Mouse (Mus musculus): ENCODE measurements around the gene Gm49322. TPM values are rescaled to one million over a fixed set of nuclear protein-coding genes. Genes with fewer than 3 reads are reported as not detected.

The Gm49322 gene
- total RNA-seq, 2 experiments from 2014 or later, result 2.6 to 3.1 TPM

- DNase-seq, result peak; percentile 90 to 93
Observed at GRCm38 (mm10) chr10:80656130-80656862, 50.5 kb downstream of the Gm49322 start.

DNA sequence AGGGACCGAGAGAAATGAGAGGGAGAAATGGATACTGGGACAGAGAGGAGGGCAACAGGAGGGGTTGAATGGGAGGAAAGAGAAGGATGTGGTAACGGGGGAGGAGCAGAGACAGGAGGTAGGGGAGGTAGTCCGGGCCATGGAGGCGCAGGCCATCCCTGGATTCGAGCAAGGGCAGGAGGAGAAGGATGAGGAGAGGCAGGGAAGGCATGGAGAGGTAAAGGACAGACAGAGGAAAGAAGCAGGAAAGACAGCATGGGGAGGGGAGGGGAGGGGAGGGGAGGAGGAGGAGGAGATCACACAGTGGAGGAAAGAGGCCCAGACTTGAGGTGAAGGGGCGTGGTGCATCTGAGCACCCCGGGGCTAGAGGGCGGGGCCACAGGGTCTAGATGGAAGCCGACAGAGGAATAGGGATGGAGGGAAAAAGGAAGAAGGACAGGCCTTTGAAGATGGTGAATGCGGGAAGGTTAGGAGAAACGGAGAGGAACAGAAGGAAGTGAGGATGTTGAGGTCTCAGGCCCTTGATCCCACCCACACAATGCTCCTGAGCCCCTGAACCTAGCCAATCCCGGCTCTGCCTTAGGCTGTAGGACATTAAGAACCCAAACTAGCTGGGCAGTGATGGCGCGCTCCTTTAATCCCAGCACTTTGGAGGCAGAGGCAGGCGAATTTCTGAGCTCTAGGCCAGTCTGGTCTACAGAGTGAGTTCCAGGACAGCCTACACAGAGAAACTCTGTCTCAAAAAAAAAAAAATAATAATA is 51.2 kb downstream of the Gm49322 start, which contains the start of gene Btbd2:
Btbd2 (minus strand) TSS at position 209 of the 761 bp plus-strand sequence.
- no peak for DNase-seq

DNA sequence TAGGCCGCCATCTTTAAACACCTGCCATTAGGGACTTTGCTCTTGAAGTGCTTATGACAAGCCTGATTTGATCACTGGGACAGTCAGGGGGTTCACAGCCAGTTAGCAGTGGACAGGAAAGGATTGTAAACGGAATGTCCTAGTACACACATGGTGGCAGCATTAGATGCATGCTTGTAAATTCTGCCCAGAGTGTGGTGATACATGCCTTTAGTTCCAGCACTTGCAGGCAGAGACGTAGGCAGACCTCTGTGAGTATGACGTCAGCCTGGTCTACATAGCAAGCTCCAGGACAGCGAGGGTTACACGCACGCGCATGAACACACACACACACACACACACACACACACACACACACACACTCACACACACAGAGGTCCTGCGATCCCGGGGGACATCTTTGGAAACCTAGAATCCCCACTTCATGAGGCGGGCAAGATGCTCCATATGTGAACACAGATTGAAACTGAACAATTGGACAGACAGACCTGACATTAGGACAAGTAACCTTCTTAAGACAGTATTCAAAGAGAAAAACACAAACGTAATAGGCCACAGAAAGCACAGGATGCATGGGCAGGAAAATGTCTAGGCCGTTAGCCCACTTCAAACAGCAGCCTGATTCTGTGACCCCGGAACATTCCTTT is 52.5 kb downstream of the Gm49322 start:
- no peak for DNase-seq

GRCm38 (mm10) chr10:80658841-80659202 is 53.0 kb downstream of the Gm49322 start:
- DNase-seq, result no peak

- DNase-seq, result peak; percentile 64 to 70
Observed at GRCm38 (mm10) chr10:80659213-80659612, 53.4 kb downstream of the Gm49322 start.

DNA sequence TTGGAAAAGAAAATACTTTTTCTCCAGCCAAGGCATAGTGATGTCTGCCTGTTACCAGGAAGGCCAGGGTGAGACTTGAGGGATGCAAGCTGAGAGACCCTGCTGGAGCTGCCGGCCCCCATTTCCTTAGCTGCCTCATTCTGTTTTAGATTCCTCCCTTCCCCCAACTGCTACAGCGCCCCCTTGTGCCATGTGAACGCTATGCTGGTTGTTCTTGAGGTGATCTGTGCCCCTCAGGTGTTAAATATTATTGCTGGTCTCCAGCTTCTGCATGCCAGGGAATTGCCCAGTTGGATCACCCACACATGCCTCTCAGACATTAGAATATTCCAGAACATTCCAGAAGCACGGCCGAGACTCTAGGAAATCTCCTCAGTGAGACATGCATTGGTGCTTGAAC is 55.3 kb downstream of the Gm49322 start:
- no peak for DNase-seq

- DNase-seq, result no peak
Observed at GRCm38 (mm10) chr10:80663485-80664196, 57.8 kb downstream of the Gm49322 start.

DNA sequence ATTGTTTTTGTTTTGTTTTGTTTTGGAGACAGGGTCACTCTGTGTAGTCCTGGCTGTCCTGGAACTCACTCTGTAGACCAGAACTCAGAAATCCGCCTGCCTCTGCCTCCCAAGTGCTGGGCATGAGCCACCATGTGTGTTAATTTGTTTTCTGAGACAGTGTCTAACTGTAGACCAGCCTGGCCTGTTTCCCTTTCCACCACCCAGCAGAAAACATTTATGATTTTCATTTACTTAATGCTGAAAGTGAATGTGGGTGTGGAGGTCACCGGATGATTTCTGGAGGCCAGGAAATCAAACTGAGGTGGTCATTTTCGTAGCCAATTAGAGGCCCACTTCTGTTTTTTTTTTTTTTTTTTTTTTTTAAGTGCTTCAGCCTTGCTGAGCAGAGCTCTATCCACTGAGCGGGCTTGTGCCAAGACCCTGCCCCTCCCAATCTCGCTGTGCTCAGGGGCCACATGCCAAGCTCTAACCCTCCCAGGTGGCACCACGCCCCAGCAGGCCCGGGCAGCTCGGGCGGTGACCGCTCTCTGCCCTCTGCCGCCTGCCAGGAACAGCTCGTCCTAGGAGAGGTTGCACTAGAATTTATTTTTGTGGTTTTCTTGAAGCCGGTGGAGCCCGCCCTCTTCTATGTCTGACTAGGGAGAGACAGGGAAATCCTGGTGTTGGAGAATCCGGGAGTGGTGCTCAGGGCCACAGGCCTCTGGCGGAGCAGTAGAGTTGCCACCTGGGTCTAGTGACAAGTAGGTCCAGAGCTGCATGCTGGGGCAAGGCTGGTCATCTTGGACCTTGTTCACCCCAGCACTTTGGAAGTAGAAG is 58.6 kb downstream of the Gm49322 start:
- peak; percentile 45 to 49 for DNase-seq

DNA sequence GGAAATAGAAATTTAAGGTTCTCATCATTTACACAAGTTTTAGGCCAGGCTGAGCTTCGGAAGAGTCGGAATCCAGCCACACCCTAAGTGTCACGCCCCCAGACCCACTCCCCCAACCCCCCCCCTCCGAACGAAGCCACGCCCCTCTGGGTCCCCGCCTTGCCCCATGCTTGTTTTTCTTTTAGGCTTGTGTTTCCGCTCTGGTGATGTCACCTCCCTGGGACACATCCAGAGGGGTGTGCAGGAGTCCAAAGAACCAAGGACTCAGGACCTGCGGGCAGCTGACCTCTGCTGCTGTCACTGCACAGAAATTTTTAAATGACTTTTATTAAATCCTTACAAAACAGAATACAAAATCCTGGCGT is 59.2 kb downstream of the Gm49322 start:
- no peak for DNase-seq

Small RNA genes lying within 50 kb of the gene (microRNA-seq; reads per million reads assigned to microRNA genes)
- 1.5 to 4.8 reads per million in 2 experiments for gene Mir6912

Other genes starting within 250 kb of the Gm49322 start
- gene Plk5, start 249.6 kb upstream of the Gm49322 start, total RNA-seq (2021), result 10 to 100 TPM; 23.2 to 23.4 TPM
- 10 to 100 TPM; 18.2 to 18.4 TPM for gene Mex3d, start 218.4 kb upstream of the Gm49322 start, total RNA-seq (2021)
- gene Mbd3, start 206.5 kb upstream of the Gm49322 start, total RNA-seq (2021), result 100 to 1,000 TPM; 148 to 156 TPM
- gene Uqcr11, start 199.2 kb upstream of the Gm49322 start, total RNA-seq (2021), result 100 to 1,000 TPM; 443 to 467 TPM
- 10 to 100 TPM; 30.5 to 30.6 TPM for gene Tcf3, start 172.4 kb upstream of the Gm49322 start, total RNA-seq (2021)
- under 1 TPM in 1 of 2 experiments, not detected in 1; 0.08 TPM for gene Onecut3, start 111.2 kb upstream of the Gm49322 start, total RNA-seq (2021)
- under 1 TPM; 0.25 to 0.35 TPM for gene Atp8b3, start 66.9 kb upstream of the Gm49322 start, total RNA-seq (2021)
- 10 to 100 TPM; 43.9 to 49.3 TPM for gene Rexo1, start 44.5 kb upstream of the Gm49322 start, total RNA-seq (2021)
- 10 to 100 TPM; 51.7 to 56.8 TPM for gene Klf16, start 28.7 kb upstream of the Gm49322 start, total RNA-seq (2021)
- 100 to 1,000 TPM; 161 to 176 TPM for gene Abhd17a, start 15.7 kb upstream of the Gm49322 start, total RNA-seq (2021)
- gene Scamp4, start 3.1 kb upstream of the Gm49322 start, total RNA-seq (2021), result 10 to 100 TPM; 41.8 to 44.9 TPM
- gene Adat3, start 3.1 kb upstream of the Gm49322 start, total RNA-seq (2021), result 1 to 10 TPM; 3.8 to 4.5 TPM
- gene Csnk1g2, start 16.8 kb downstream of the Gm49322 start, total RNA-seq (2021), result 100 to 1,000 TPM; 216 to 241 TPM
- gene Btbd2, start 51.0 kb downstream of the Gm49322 start, total RNA-seq (2021), result 100 to 1,000 TPM; 102 to 106 TPM
- gene Mknk2, start 72.1 kb downstream of the Gm49322 start, total RNA-seq (2021), result 10 to 100 TPM; 44.7 to 52.3 TPM
- gene Mob3a, start 96.0 kb downstream of the Gm49322 start, total RNA-seq (2021), result 10 to 100 TPM; 16.0 to 16.1 TPM
- gene Izumo4, start 96.2 kb downstream of the Gm49322 start, total RNA-seq (2021), result 10 to 100 TPM; 49.7 to 57.0 TPM
- gene Ap3d1, start 136.2 kb downstream of the Gm49322 start, total RNA-seq (2021), result 100 to 1,000 TPM; 142 to 147 TPM
- 10 to 100 TPM; 48.6 to 61.9 TPM for gene Dot1l, start 149.2 kb downstream of the Gm49322 start, total RNA-seq (2021)
- gene Sf3a2, start 192.2 kb downstream of the Gm49322 start, total RNA-seq (2021), result 10 to 100 TPM; 43.8 to 47.1 TPM
- gene Plekhj1, start 192.6 kb downstream of the Gm49322 start, total RNA-seq (2021), result 10 to 100 TPM; 73.8 to 74.5 TPM
- gene Amh, start 199.2 kb downstream of the Gm49322 start, total RNA-seq (2021), result 1 to 10 TPM; 3.9 to 4.2 TPM
- 1 to 10 TPM; 2.3 to 2.5 TPM for gene Jsrp1, start 207.5 kb downstream of the Gm49322 start, total RNA-seq (2021)
- gene Oaz1, start 220.6 kb downstream of the Gm49322 start, total RNA-seq (2021), result 100 to 1,000 TPM; 484 to 486 TPM
- gene Lingo3, start 238.0 kb downstream of the Gm49322 start, total RNA-seq (2021), result 10 to 100 TPM; 40.1 to 47.7 TPM
- gene Lsm7, start 249.2 kb downstream of the Gm49322 start, total RNA-seq (2021), result 10 to 100 TPM; 40.0 to 47.7 TPM
- gene Sppl2b, start 249.3 kb downstream of the Gm49322 start, total RNA-seq (2021), result 10 to 100 TPM; 56.0 to 67.0 TPM